Mouse (Mus musculus) spleen, adult 18-20 months (tissue): ENCODE measurements at regions not wholly inside any gene's neighbourhood (a gene's known extent, or its start where the extent isn't known, plus 50 kb on each side); places are given as distances from the start of the nearest gene placed in this dataset.

Experiments used
- DNase-seq, 2 experiments: peaks; one replicate each; pipeline ENCODE4 v3.0.0; 2022; ENCODE audit warnings: mixed read lengths in 2 of 2

DNA sequence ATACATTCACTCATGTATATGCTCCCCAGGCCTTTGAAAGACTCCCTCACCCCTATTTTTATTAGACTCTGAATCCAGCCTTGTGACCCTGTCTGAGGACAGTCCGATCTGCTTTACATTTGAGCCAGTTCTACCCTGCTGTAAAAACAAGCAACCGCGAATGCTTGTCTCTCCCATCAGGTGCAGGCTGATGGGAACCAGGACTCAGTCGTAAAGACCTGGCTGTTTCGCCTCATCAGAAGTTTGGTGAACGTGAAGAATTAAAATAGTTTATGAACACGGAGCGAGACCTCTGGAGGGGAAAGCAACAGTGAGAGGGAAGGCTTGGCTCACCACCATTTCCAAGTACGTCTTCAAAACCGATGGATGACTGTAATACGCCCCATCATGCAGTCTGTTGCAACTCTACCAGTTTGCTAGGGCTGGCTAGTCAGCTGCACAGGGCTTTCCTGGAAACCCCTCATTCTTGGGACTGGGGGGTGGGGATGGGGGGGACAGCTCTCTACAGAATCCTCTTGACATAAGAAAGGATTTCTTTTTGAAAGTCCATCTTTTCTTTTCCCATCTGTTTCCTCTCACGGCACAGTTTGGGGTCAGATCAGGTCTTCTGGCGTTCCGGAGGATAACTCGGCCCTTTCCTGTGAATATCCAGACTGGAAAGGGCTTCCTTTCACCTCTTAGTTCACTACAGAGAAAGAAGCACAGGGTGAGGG is 366.8 kb upstream of the Jarid2 start:
- DNase-seq: no peak

DNA sequence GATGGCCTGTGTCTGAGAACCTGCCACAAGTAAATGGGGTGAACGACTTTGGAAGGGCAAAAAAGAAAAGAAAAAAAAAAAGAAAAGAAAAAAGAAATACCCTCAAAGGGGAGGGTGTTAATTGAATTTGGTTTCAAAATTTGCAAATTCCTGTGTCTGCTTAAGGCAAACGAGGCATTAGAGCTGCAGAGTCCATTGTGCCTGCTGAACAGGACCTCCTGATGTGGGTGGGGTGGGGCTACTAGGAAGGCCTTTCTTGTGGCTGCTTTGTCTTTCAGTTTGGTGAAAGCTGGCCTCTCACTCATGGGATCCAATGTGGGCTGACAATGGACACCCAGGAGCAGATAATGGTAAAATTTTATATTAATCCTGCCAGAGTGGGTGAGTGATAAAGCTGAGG is 366.3 kb upstream of the Jarid2 start:
- no peak for DNase-seq

DNA sequence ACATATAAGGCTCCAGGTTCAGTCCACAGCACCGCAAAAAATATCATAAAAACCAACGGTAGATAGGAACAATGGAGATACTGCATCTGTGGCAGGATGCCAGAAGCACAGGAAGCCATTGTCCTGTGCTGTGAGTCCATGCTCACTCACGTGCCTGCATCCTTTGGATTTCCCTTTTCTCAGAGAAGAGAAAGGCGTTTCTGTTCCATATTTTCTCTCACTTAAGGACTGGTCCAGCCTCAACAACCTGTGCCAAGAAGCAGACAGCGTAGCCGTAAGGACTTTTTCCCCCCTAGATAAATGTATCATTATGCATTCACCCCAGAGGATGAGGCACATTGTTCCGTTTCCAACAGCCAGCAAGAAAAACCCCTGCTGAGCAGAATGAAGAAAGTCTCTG is 360.0 kb upstream of the Jarid2 start:
- DNase-seq: no peak

- DNase-seq: no peak
Measured at GRCm38 (mm10) chr13:44372361-44372877, 356.9 kb upstream of the Jarid2 start.

- no peak for DNase-seq
Measured at GRCm38 (mm10) chr13:44375476-44376159, 353.7 kb upstream of the Jarid2 start.

DNA sequence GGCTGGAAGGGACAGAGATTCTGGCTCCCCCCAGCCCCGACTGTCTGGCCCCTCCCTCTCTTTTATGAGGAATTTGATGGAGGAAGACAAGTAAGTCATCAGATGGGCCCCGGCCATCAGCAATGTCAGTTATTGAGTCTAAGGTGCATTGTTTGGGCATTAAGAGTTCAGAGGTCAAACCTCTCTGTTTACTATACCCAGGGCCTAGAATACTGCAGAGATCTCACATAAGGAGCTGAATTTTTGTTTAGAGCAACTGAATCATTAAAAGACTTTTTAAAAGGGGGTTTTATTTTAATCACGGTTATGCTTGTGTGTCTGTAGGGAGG is 353.1 kb upstream of the Jarid2 start:
- DNase-seq: no peak

DNA sequence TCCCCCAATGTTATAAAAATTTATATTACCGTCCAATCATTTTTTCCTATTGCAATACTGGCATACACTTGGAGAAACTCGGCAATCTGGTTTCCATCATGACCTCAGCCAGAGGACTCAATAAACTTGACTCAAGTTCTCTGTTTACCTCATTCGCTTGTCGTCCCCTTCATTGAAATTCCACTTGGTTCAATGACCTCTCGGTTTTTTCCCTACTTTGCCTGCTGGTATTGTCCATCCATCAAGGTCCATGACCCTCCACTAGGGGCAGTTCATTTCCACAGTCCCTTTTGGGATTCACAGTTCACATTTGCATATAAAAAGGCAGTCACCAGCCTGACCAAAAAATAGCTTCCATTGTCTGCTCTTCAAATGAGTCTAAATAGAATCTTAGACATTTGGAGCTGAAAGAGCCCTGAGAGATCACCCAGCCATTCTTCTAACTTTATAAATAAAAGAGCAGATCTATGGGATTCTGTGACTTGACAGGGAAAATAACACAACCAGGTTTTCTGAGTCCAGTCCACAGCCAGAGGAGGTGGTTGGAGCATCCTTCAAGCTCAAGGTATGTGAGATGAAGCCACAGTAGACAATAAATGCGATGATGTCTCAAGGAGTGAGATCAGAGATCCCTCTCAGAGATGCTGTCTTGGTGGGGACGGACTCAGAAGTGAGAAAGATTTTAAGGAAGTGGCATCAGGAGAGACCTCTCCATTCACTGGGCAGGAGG is 347.4 kb upstream of the Jarid2 start:
- no peak for DNase-seq

GRCm38 (mm10) chr13:44383322-44383721 is 346.0 kb upstream of the Jarid2 start:
- DNase-seq: no peak

- DNase-seq: no peak
Measured at GRCm38 (mm10) chr13:44386767-44387166, 342.5 kb upstream of the Jarid2 start.

DNA sequence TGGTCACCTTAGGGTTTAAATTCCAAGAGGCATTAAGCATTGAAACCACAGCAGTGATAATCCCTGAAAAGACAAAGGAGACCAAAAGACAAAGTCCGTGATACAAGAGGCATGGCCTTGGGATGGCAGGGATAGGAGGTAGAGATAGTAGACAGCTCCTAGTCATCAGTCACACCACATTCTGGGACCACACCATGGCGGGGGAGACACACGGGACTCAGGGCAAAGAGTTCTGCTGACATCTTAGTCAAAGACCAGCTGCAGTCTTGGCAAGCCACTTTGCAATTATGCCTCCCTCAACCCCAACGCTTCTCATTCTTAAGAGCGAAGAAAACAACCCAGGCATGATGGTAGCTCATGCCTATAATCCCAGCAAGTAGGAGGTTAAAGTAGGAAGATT is 339.6 kb upstream of the Jarid2 start:
- no peak for DNase-seq

DNA sequence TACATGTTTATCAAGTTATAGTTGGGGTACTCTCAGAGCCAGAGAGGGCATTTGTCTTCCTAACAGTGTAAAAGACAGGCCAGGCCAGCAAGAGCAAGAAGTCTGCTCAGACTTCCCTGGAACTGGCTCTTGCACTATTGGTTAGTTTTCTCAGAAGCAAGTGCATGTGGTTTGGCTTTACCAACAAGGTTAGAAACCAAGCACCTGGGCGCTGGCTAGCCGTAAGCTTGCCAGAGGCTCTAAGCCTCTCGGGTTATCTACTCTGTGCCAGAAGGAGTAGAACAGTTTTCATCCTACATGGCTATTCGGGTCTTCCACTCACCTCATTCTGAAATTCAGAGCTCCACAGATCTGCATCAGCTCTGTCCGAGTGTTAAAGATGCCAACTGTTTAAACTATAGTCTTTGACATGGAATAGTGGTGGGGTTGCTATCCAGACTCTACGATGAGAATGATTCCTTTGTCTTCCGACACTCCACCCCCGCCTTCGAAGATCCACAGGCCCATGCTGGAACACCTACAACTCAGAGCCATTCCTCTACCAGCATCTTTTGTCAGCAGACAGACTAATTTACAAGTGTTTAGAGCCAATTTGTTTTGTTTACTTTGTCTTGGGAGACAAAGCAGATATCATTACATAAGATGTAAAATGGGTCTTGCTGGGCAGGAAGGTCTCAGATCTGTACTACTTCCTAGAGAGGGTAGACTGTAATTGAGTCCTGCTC is 338.4 kb upstream of the Jarid2 start:
- DNase-seq: no peak

GRCm38 (mm10) chr13:44394016-44394415 is 335.3 kb upstream of the Jarid2 start:
- no peak for DNase-seq

DNA sequence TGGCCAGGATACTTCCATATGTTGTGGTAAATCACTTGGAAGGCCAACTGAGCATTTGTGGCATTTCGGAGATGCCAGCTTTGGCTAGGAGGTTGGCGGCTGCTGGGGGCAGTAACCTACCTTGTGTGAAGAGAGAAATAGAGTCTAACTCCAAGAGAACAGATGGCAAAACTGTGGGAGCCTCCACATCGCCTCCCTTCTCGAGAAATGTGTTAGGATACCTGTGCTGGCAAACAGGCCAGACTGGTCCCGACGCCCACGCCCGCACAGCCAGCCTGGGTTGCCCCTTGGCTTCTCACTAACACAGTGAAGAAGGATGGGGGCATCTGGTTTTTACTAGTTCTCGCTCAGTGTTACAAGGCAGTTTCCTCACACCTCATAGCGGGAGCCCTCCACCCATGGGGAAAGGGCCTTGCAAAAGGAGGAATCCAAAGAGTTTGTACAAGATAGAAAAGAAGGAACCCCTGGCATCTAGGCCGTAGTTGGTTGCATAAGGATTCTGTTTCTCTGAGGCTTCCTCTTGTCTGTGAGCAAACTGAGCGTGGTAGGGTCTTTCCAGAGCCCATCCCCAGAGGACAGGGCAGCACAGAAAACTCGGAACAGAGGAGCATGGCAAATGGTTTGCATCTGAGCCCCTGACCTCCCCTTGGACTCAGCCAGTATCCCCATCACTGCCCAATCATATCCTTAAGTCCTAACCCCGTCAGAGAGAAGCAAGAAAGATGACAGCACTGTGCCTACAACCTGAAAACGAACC is 330.5 kb upstream of the Jarid2 start:
- DNase-seq: no peak

DNA sequence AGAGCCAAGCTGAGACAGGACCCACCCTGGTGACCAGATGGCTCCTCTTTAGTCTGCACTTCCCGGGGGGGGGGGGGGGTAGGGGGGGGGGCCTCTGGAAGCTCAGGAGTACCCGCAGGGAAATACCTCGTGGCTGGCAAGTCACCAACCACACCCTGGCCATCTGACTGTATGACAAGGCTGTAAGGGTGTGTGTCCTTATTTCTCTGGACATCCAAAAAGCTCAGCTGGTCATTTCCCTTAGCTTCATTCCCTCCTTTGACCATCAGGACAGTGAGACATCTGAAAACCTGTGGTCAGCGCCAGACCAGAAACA is 329.9 kb upstream of the Jarid2 start:
- no peak for DNase-seq

DNA sequence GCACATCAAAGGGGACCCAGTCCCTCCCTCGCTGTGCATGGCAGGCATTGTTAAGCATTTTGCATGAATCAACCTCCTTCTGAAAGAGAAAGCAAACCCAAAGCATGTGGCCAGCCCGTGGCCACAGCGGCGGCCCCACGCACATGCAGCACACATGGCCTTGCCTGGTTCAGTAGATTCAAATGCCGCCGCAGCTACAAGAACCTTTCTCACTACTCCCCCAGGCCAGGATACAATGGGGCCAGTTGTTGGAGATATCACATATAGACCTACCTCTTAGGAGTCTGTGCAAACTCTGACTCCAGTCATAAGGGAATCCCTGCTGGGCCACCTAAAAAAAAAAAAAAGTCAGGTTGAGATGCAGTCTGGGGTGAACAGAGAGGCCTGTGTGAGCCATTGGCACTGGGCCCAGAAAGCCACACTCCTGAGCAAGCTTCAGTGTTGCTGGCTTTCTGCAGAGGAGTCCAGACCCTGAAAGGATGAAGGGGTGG is 329.4 kb upstream of the Jarid2 start:
- no peak for DNase-seq

DNA sequence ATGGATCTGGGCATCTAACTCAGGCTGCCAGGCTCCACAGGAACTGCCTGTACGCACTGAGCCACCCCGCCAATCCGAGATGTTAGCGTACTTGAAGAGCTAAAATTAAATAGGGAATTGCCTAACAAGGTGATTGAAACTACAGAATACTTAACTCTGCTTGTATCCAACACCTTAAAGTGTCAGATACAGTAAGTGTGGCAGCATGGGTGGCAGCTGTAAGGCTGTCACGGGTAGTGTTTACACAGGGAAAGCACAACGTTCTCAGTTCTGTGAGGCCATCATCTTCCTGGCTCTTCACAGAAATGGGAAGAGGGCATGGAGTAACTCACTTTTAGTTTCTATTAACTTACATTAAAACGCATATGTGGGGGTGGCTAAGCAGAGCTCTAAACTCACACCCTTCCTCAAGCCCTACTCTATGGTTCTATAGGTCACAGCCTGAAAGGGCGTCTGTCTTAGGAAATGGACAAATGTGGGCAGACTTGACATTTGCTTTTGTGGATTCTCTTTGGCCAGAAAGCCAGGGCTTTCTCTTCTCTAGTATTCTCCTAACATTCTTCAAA is 325.2 kb upstream of the Jarid2 start:
- DNase-seq: no peak

GRCm38 (mm10) chr13:44407307-44407706 is 322.0 kb upstream of the Jarid2 start:
- no peak for DNase-seq

- DNase-seq: no peak
Measured at GRCm38 (mm10) chr13:44408619-44408959, 320.7 kb upstream of the Jarid2 start.

- no peak for DNase-seq
Measured at GRCm38 (mm10) chr13:44408960-44409719, 320.1 kb upstream of the Jarid2 start.

DNA sequence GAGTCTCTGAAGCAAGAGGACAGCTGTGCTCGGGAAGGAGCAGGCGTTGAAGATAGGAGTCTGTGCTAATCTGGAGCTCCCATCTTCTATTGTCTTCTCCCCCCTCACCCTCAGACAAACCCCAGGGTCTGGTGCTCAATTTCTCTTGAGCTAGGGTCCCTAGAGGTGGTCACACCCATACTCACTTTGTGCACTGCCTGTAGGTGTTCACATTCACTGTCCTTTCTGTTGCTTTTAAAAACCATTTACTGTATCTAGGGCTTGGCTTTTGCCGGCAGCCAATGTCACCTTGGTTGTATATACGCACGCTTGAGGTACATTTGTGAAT is 319.6 kb upstream of the Jarid2 start:
- no peak for DNase-seq

- no peak for DNase-seq
Measured at GRCm38 (mm10) chr13:44411781-44412496, 317.3 kb upstream of the Jarid2 start.
